Mouse (Mus musculus) liver, postnatal 0 days (tissue): Measurements from ENCODE around the gene Tpt1. TPM values are rescaled to one million over a fixed set of nuclear protein-coding genes. Genes with fewer than 3 reads are reported as not detected.

Experiments used
- ATAC-seq: fragments of 200-750 bp; cut with Nextera tagmentation; 2 replicates; pipeline ENCODE4 v1.8.0; 2017; ENCODE audit warnings: mild to moderate bottlenecking, moderate library complexity
- DNase-seq: peaks from one replicate; pipeline ENCODE4 v3.0.0-alpha.2; 2016
- H3K27ac ChIP-seq: fragments of 300-500 bp; sonication (generic); 2 replicates; pipeline ENCODE4 v1.5.1; 2014; ENCODE audit warnings: antibody characterized with exemption, moderate library complexity, mild to moderate bottlenecking, low read depth
- H3K27me3 ChIP-seq: fragments of 300-500 bp; sonication (generic); 2 replicates; pipeline ENCODE4 v1.6.1; 2014; ENCODE audit warnings: low read length, control low read depth, mixed read lengths; ENCODE audit not compliant: insufficient read depth
- H3K36me3 ChIP-seq: fragments of 300-500 bp; sonication (generic); replicated peaks from 2 replicates; pipeline ENCODE4 v1.6.1; 2014; ENCODE audit warnings: mild to moderate bottlenecking, control low read depth, low read length, moderate library complexity, mixed read lengths; ENCODE audit not compliant: insufficient read depth
- H3K4me1 ChIP-seq: fragments of 300-500 bp; sonication (generic); 2 replicates; pipeline ENCODE4 v1.6.1; 2014; ENCODE audit warnings: antibody characterized with exemption, mild to moderate bottlenecking, control low read depth; ENCODE audit not compliant: insufficient read depth
- H3K4me2 ChIP-seq: fragments of 300-500 bp; sonication (generic); 2 replicates; pipeline ENCODE4 v1.6.1; 2014; ENCODE audit warnings: low read depth, mild to moderate bottlenecking, low read length, moderate library complexity, mixed read lengths
- H3K4me3 ChIP-seq: fragments of 300-500 bp; sonication (generic); 2 replicates; pipeline ENCODE4 v1.5.1; 2014; ENCODE audit warnings: low read depth, low read length
- H3K9ac ChIP-seq: fragments of 300-500 bp; sonication (generic); replicated peaks from 2 replicates; pipeline ENCODE4 v1.6.1; 2014; ENCODE audit warnings: mild to moderate bottlenecking, moderate library complexity
- H3K9me3 ChIP-seq: fragments of 300-500 bp; sonication (generic); 2 replicates; pipeline ENCODE4 v1.6.1; 2016; ENCODE audit warnings: mild to moderate bottlenecking, control low read depth, low read length, mixed read lengths
- CTCF ChIP-seq: sonication (generic); IDR thresholded peaks from 2 replicates; pipeline ENCODE4 v1.5.1; 2016; ENCODE audit warnings: antibody characterized with exemption, low read depth
- EP300 ChIP-seq: IDR thresholded peaks from 2 replicates; pipeline ENCODE4 v1.6.1; 2016; ENCODE audit warnings: antibody characterized with exemption, low read depth, mild to moderate bottlenecking
- WGBS: fragments of 180-500 bp; shearing (Covaris S2); extraction: QIAGEN DNeasy Blood & Tissue Kit; methylation state at CpG from one replicate; pipeline ENCODE4 v1.1.7; 2014; ENCODE audit not compliant: insufficient replicate concordance; 5-methylcytosine and 5-hydroxymethylcytosine counted together
- polyA plus RNA-seq: library from polyadenylated mRNA; unstranded; fragments of >200 nt; fragmentation: Nextera tagmentation; extraction: Ambion mirVana; gene quantifications from 2 replicates; pipeline ENCODE4 v1.2.1, GENCODE M21; 2015

Tpt1 gene
- polyA plus RNA-seq = 874 and 942 TPM in 2 replicates

DNA sequence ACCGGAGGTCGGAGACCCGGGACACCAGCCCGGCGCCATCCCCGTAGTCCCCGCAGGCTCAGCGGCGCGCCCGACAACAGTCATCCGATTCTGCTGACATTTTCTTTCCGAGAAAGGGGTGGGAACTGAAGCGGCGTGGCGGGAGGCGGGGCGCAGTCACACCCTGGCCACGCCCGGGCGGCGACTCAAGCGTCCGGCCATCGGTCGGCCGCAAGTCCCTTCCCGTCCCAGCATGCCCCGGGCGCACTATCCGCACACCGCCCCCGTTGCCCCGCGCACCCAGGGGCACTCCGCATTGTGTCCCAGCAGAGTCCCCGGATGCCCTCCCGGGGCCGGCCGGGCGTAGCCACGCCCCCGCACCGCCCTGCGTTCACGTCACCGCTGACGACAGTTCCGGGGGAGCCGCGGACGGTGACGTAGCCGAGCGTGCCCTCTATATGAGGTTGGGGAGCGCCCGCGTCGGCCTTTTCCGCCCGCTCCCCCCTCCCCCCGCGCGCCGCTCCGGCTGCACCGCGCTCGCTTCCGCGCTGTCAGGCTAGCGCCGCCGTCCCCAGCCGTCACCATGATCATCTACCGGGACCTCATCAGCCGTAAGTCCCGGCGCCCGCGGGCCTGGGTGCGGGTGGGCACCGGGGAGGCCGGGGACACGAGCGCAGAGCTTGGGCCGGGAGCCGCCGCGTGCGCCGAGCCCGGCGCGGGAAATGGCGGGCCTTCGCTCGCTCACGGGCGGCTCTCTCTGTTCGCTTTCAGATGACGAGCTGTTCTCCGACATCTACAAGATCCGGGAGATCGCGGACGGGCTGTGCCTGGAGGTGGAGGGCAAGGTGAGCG, at the start of gene Tpt1:
Tpt1 (plus strand) TSS at position 227 of the 831 bp plus-strand sequence.
- peak within 1 kb of the TSS; percentile 80 for H3K4me3 ChIP-seq
- TF ChIP-seq EP300 = peak; percentile 53
- TF ChIP-seq CTCF = no peak
- H3K9ac ChIP-seq = peak within 1 kb of the TSS; percentile 92
- DNase-seq = peak; percentile 99
- H3K27ac ChIP-seq = peak within 1 kb of the TSS; percentile 99
- peak; percentile 94 for ATAC-seq
- peaks cover 36% of the 10 kb centered on the region for H3K36me3 ChIP-seq
- WGBS = under 1% methylated on average over 96 of the region's 108 CpGs
- H3K4me2 ChIP-seq = peak within 1 kb of the TSS; percentile 90
- peaks cover 16% of the 10 kb centered on the region for H3K4me1 ChIP-seq
- no peaks in the 10 kb centered on the region for H3K9me3 ChIP-seq
- H3K27me3 ChIP-seq = no peaks in the 10 kb centered on the region

- no peak for DNase-seq
- no peak for TF ChIP-seq CTCF
- TF ChIP-seq EP300 = no peak
- H3K27ac ChIP-seq = no peak overlapping the region
- H3K27me3 ChIP-seq = no peaks in the 10 kb centered on the region
- ATAC-seq = no peak
- H3K9ac ChIP-seq = no peak overlapping the region
- 81% methylated on average over 4 of the region's 4 CpGs for WGBS
- peaks cover 12% of the 10 kb centered on the region for H3K4me1 ChIP-seq
- H3K4me2 ChIP-seq = no peak overlapping the region
- no peaks in the 10 kb centered on the region for H3K9me3 ChIP-seq
- H3K4me3 ChIP-seq = no peak overlapping the region
- H3K36me3 ChIP-seq = no peaks in the 10 kb centered on the region
Observed at GRCm38 (mm10) chr14:75795918-75796317, 49.0 kb upstream of the Tpt1 start.

DNA sequence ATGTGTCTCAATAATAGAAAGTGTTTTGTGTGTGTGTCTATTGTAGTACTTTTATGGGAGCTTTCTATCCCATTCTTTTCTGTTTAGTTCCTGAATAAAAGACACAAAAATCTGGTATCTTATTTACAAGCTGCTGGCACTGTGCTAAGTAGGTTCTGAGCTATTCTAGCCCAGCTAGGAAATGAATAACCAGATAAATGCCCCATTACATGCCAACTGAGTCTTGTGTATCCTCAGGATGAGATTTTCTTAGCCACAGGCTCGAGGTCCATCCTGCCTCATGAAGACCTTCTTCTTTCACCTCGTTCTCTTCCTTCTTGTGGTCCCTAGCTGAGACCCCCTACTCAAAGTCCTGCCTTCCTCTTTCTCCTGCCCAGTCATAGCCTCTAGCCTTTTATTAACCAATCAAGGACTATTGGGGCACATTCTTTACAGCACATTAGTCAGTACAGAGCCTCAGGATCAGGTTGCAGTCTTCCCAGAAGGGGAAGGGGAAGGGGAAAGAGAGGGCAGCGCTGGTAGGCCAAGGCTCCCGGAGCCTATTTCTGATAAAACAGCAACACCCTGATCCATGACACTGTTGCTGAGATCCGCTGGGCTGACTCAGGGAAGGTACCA, 47.0 kb upstream of the Tpt1 start:
- no peaks in the 10 kb centered on the region for H3K27me3 ChIP-seq
- no peak overlapping the region for H3K9ac ChIP-seq
- WGBS = 45% methylated on average over 5 of the region's 5 CpGs
- H3K4me3 ChIP-seq = no peak overlapping the region
- no peak overlapping the region for H3K27ac ChIP-seq
- TF ChIP-seq CTCF (no peak), EP300 (no peak)
- DNase-seq = no peak
- H3K36me3 ChIP-seq = no peaks in the 10 kb centered on the region
- no peak overlapping the region for H3K4me2 ChIP-seq
- no peak for ATAC-seq
- H3K4me1 ChIP-seq = peaks cover 16% of the 10 kb centered on the region
- H3K9me3 ChIP-seq = no peaks in the 10 kb centered on the region

GRCm38 (mm10) chr14:75807800-75808199, 37.1 kb upstream of the Tpt1 start:
- H3K9me3 ChIP-seq = no peaks in the 10 kb centered on the region
- peak; percentile 85 for ATAC-seq
- TF ChIP-seq EP300 (peak; percentile 71; the same call in 1 of the 2 replicates), CTCF (peak; percentile 20; the same call in 1 of the 2 replicates)
- H3K4me1 ChIP-seq = peaks cover 8% of the 10 kb centered on the region
- peak; percentile 77 for DNase-seq
- H3K27ac ChIP-seq = peak overlapping the region; percentile 62
- H3K4me2 ChIP-seq = no peak overlapping the region
- H3K4me3 ChIP-seq = no peak overlapping the region
- H3K9ac ChIP-seq = no peak overlapping the region
- no peaks in the 10 kb centered on the region for H3K36me3 ChIP-seq
- H3K27me3 ChIP-seq = no peaks in the 10 kb centered on the region
- WGBS = 63% methylated on average over 8 of the region's 8 CpGs

DNA sequence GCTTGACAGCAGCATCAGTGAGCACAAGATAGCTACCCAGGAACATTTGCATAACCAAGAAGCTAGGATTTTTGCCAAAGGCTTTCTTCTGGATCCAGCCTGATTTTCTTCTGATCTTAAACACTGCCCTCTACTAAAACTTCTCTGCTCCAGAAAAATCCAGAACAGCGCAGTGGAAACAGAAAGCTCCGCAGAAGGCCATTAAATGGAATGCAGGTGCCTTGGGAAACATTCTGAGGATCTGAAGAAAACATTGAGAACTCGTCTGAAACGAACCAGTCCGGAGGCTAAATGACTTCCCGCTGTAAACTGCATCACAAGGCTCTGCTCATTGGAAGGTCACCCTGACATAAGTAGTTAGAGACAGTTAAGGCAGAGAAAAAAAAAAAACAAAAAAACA, 35.0 kb upstream of the Tpt1 start:
- Histone ChIP-seq H3K9me3 (no peaks in the 10 kb centered on the region), H3K27me3 (no peaks in the 10 kb centered on the region), H3K36me3 (no peaks in the 10 kb centered on the region), H3K9ac (no peak overlapping the region), H3K4me3 (no peak overlapping the region), H3K27ac (no peak overlapping the region), H3K4me1 (peaks cover 7% of the 10 kb centered on the region; the same call in 1 of the 2 replicates), H3K4me2 (no peak overlapping the region)
- TF ChIP-seq CTCF (no peak), EP300 (no peak)
- WGBS = 81% methylated on average over 6 of the region's 6 CpGs
- DNase-seq = no peak
- no peak for ATAC-seq

DNA sequence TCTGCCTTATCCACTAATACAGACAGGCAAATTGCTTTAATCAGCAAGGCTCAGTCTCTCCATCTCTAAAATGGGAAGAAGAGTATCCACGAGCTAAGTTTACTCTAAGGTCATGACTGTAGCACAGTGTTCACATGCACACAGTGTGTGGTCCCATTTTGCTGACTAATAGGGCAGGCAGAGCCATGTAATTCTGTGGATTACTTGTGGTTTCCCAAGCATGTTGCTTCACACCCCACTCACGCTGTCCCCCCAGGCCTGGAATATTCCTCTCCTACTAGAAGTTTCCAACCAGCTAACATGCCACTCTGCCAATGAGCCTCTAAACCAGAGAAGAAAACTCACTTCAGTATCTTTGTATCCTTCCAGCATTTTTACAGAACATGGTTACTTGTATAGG, 26.4 kb upstream of the Tpt1 start:
- Histone ChIP-seq H3K4me1 (no peaks in the 10 kb centered on the region), H3K9ac (no peak overlapping the region), H3K9me3 (no peaks in the 10 kb centered on the region), H3K27ac (no peak overlapping the region), H3K4me2 (no peak overlapping the region), H3K36me3 (no peaks in the 10 kb centered on the region), H3K27me3 (no peaks in the 10 kb centered on the region), H3K4me3 (no peak overlapping the region)
- no peak for TF ChIP-seq CTCF
- no peak for TF ChIP-seq EP300
- WGBS = 55% methylated on average over 2 of the region's 2 CpGs
- ATAC-seq (no peak), DNase-seq (no peak)
